Comparison of ENCODE assay signal across 22 mouse cellular contexts in the genomic region with DNA sequence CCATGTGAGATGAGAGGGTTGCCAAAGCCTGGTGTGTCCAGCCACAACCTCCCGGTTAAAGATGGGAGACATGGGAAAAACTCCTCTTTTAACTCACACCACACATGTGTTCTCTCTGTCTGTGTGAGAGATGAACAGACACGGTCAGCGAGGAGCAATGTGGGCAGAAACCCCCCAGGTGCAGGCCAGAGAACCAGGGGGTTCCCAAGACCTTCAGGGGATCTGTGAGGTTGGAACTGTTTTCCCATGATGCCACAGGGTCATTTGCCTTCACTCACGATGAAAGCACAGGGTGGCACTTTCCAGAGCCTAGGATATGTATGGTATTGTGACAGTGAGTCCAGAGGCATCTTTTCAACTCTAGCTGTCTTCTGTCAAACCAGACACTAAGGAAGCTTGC. TPM values are rescaled to one million over a fixed set of nuclear protein-coding genes. Genes with fewer than 3 reads are reported as not detected.
"Had no signal": no experiment of that assay in that cellular context is flagged by ENCODE, and none has a peak within 500 bp of the region (broad histone marks: within the 10 kb centered on the region; RNA-seq: fewer than 3 reads in every experiment).

No protein-coding gene starts in this region.

- H3K36me3 ChIP-seq: liver, embryonic 15.5 days; lung, embryonic 15.5 days; midbrain, embryonic 13.5 days; midbrain, embryonic 15.5 days; neural tube, embryonic 12.5 days; stomach, embryonic 15.5 days had no signal

- ATAC-seq: lung, postnatal 0 days; midbrain, embryonic 13.5 days; midbrain, embryonic 15.5 days had no signal

- H3K4me1 ChIP-seq: liver, embryonic 15.5 days; lung, embryonic 15.5 days; megakaryocyte, embryonic 14.5 days; midbrain, embryonic 13.5 days; midbrain, embryonic 15.5 days; neural tube, embryonic 12.5 days; stomach, embryonic 15.5 days had no signal

- H3K27ac ChIP-seq: liver, embryonic 15.5 days; lung, embryonic 15.5 days; macrophage; midbrain, embryonic 13.5 days; midbrain, embryonic 15.5 days; neural tube, embryonic 12.5 days; stomach, embryonic 15.5 days; stomach, postnatal 0 days had no signal

- DNase-seq: lung, adult 2 months; lung, postnatal 14 days; retina, postnatal 1 day; right cerebral cortex, adult 18-20 months; right cerebral cortex, postnatal 25 days; right cerebral cortex, postnatal 4 days; thymus, adult 2 months; thymus, postnatal 25 days; thymus, postnatal 4 days had no signal

- H3K4me3 ChIP-seq: liver, embryonic 15.5 days; lung, embryonic 15.5 days; megakaryocyte, embryonic 14.5 days; midbrain, embryonic 13.5 days; midbrain, embryonic 15.5 days; neural tube, embryonic 12.5 days; stomach, embryonic 15.5 days had no signal

- H3K4me2 ChIP-seq: liver, embryonic 15.5 days; lung, embryonic 15.5 days; midbrain, embryonic 11.5 days; midbrain, embryonic 13.5 days; midbrain, embryonic 15.5 days; neural tube, embryonic 12.5 days; stomach, embryonic 15.5 days had no signal

- H3K9ac ChIP-seq: liver, embryonic 15.5 days; liver, postnatal 0 days; lung, embryonic 15.5 days; midbrain, embryonic 13.5 days; midbrain, embryonic 15.5 days; neural tube, embryonic 12.5 days; stomach, embryonic 15.5 days had no signal

- H3K9me3 ChIP-seq: liver, embryonic 15.5 days; lung, embryonic 15.5 days; midbrain, embryonic 15.5 days; neural tube, embryonic 12.5 days; stomach, embryonic 15.5 days had no signal

RNA-seq across cellular contexts. Expression of a gene that starts 39.9 kb away (rescaled TPM):
- total RNA-seq: megakaryocyte progenitor cell, adult 5-6 weeks had no signal
- polyA plus RNA-seq: lung, embryonic 15.5 days; stomach, postnatal 0 days had no signal
